Mouse (Mus musculus): ENCODE results near the gene G6pc. TPM values are rescaled to one million over a fixed set of nuclear protein-coding genes. Genes with fewer than 3 reads are reported as not detected.
A peak's percentile ranks its signal among the peaks of the same experiment; 100 is the strongest.

G6pc gene
- polyA plus RNA-seq, 1 experiment from 2014 or later, result not detected

DNA sequence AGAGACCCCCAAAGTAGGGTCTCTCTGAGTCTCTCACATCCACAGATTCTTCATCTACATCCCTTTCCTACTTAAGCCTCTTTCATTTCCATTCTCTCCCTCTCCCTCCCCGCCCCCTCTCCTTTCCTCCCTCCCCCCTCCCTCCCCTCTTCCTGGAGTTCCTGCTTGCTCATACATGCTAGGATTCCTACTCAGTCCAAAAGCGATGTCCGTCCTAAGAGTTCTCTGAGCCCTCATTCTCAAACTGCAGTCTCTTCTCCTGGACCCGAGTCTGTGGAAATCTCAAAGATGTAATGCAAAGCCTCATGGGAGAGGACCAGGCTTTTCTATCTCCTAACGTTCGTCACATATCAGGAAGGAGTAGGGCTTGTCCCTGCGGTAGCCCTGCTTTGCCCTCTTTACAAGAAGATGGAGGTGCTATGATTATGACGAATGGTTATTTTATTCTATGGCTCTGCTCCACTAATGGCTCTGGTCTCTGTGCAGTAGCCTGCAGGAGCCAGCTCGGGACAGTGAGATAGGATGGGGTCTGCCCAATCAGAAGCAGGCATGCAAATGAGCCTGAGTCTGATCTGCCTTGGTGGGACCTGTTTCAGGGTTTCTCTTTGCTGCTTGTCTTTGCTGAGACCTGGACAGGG is 29.1 kb upstream of the G6pc start:
- WGBS, result 1% methylated on average over 9 of the region's 9 CpGs
- H3K4me1 ChIP-seq (replicated peaks), result peaks cover 41% of the 10 kb centered on the region
- no peaks in the 10 kb centered on the region for H3K9me3 ChIP-seq
- H3K27ac ChIP-seq, result peak overlapping the region; percentile 82
- no peaks in the 10 kb centered on the region for H3K27me3 ChIP-seq (ENCODE audit: insufficient read depth, poor library complexity, severe bottlenecking)
- peak overlapping the region; percentile 49 for H3K4me3 ChIP-seq
- no peaks in the 10 kb centered on the region for H3K36me3 ChIP-seq
- DNase-seq (ENCODE audit: low spot score), result peak; percentile 69

DNA sequence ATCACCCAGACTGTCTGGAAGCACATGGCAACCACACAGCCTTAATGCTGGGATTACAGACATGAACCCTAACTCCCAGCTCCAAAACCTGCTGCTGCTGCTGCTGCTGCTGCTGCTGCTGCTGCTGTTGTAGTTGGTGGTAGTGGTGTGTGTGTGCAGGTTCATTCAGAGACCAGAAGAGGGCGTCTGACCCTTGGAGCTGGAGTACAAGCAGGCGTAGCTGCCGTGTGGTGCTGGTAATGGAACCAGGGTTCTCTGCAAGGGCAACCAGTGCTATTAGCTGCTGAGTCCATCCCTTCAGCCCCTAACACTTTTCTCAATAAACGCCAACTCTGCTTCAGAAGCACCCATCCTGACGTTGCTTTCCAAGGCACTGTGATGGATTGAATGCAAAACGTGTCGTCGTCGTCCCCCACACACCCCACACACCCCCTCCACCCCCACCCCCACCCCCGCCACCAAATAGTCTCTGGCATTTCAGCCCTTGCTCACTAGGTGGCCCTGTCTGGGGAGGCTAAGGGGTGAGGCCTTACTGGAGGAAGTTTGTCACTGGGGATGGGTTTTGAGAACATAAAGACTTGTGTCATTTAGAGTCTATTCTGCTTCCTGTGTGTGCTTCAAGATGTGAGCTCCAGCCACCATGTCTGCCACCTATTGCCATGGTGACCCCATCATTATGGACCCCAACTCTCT is 20.1 kb upstream of the G6pc start:
- peaks cover 9% of the 10 kb centered on the region; the same call in 1 of the 2 replicates for H3K4me1 ChIP-seq (replicated peaks)
- no peak for DNase-seq (ENCODE audit: low spot score)
- no peak overlapping the region for H3K27ac ChIP-seq
- 0 out of 2 replicates have a peak, but pooled peaks cover 3% of the 10 kb centered on the region for H3K9me3 ChIP-seq
- no peak overlapping the region for H3K4me3 ChIP-seq
- WGBS, result 73% methylated on average over 10 of the region's 10 CpGs
- no peaks in the 10 kb centered on the region for H3K36me3 ChIP-seq
- H3K27me3 ChIP-seq (ENCODE audit: insufficient read depth, poor library complexity, severe bottlenecking), result no peaks in the 10 kb centered on the region

DNA sequence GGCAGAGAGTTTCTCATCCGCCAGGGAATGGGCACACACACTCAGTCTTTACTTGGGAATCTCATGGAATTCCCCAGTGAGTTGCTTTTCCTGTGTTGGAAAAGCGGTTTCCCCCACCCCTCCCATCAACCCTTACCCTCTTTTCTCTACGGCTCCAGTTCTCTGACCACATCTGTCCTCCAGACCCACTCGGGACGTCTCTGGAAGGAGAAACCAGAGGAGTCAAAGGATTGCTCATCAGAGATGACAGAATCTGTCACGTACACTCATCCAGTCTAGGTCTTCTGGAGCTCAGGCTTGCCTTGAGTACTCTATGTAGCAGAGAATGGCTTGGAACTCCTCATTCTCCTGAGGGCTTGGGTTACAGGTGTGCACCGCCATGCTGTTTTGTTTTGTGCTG is 18.6 kb upstream of the G6pc start:
- Histone ChIP-seq H3K4me1 (replicated peaks) (peaks cover 9% of the 10 kb centered on the region; the same call in 1 of the 2 replicates), H3K9me3 (0 out of 2 replicates have a peak, but pooled peaks cover 3% of the 10 kb centered on the region), H3K4me3 (no peak overlapping the region), H3K27ac (no peak overlapping the region), H3K27me3 (ENCODE audit: insufficient read depth, poor library complexity, severe bottlenecking) (no peaks in the 10 kb centered on the region), H3K36me3 (no peaks in the 10 kb centered on the region)
- no peak for DNase-seq (ENCODE audit: low spot score)
- WGBS, result 75% methylated on average over 7 of the region's 7 CpGs

DNA sequence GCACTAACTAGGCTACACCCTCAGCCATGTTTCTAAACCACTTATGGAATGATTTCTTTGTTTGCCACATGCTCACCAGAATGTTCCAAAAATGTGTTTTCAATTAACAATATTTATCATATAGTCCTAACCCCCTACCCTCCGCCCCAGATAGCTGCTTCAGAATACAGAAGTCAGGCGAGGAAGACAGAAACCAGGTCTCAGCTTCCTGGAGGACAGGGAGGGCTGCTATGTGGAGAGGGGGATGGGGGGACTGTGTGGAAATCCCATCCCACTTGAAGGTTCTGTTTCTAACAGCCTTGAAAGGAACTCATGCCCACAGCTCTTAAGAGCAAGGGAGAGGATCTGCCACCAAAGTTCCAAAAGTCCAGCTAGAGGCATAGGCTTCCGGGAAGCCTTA is 18.1 kb upstream of the G6pc start:
- no peak overlapping the region for H3K4me3 ChIP-seq
- no peaks in the 10 kb centered on the region for H3K27me3 ChIP-seq (ENCODE audit: insufficient read depth, poor library complexity, severe bottlenecking)
- H3K9me3 ChIP-seq, result 0 out of 2 replicates have a peak, but pooled peaks cover 3% of the 10 kb centered on the region
- H3K36me3 ChIP-seq, result no peaks in the 10 kb centered on the region
- WGBS, result 87% methylated on average over 3 of the region's 3 CpGs
- H3K4me1 ChIP-seq (replicated peaks), result peaks cover 9% of the 10 kb centered on the region; the same call in 1 of the 2 replicates
- no peak overlapping the region for H3K27ac ChIP-seq
- no peak for DNase-seq (ENCODE audit: low spot score)

GRCm38 (mm10) chr11:101351100-101351720 is 16.2 kb upstream of the G6pc start:
- no peaks in the 10 kb centered on the region for H3K36me3 ChIP-seq
- 67% methylated on average over 11 of the region's 11 CpGs for WGBS
- H3K27ac ChIP-seq, result no peak overlapping the region
- DNase-seq (ENCODE audit: low spot score), result no peak
- H3K27me3 ChIP-seq (ENCODE audit: insufficient read depth, poor library complexity, severe bottlenecking), result no peaks in the 10 kb centered on the region
- H3K4me1 ChIP-seq (replicated peaks), result peaks cover 9% of the 10 kb centered on the region; the same call in 1 of the 2 replicates
- H3K9me3 ChIP-seq, result 0 out of 2 replicates have a peak, but pooled peaks cover 3% of the 10 kb centered on the region
- H3K4me3 ChIP-seq, result no peak overlapping the region

GRCm38 (mm10) chr11:101351721-101352111 is 15.6 kb upstream of the G6pc start:
- Histone ChIP-seq H3K36me3 (no peaks in the 10 kb centered on the region), H3K4me1 (replicated peaks) (peaks cover 9% of the 10 kb centered on the region; the same call in 1 of the 2 replicates), H3K27ac (no peak overlapping the region), H3K9me3 (0 out of 2 replicates have a peak, but pooled peaks cover 3% of the 10 kb centered on the region), H3K27me3 (ENCODE audit: insufficient read depth, poor library complexity, severe bottlenecking) (no peaks in the 10 kb centered on the region), H3K4me3 (no peak overlapping the region)
- no peak for DNase-seq (ENCODE audit: low spot score)
- WGBS, result 71% methylated on average over 3 of the region's 3 CpGs

DNA sequence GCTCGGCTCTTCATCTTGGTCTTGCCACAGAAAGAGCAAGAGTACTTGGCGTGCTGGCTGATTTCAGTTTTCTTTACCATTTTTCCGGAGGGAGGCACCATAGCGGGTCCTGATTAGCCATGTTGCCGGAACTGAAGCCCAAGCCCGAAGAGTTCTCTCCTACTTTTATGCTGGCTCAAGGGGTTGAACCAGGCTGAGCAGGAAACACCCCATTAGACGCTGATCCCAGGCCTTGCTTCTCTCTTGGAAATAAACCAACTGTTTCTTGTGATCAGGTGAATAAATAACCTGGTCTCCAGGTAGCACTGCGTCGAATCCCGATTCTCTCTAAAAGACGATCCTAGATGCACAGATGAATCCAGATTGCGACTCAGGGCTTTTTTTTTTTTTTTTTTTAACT is 13.9 kb upstream of the G6pc start:
- Histone ChIP-seq H3K27ac (no peak overlapping the region), H3K36me3 (no peaks in the 10 kb centered on the region), H3K9me3 (0 out of 2 replicates have a peak, but pooled peaks cover 3% of the 10 kb centered on the region), H3K4me3 (no peak overlapping the region), H3K27me3 (ENCODE audit: insufficient read depth, poor library complexity, severe bottlenecking) (no peaks in the 10 kb centered on the region), H3K4me1 (replicated peaks) (peaks cover 7% of the 10 kb centered on the region; the same call in 1 of the 2 replicates)
- WGBS, result 91% methylated on average over 12 of the region's 12 CpGs
- no peak for DNase-seq (ENCODE audit: low spot score)

GRCm38 (mm10) chr11:101354438-101355010 is 12.8 kb upstream of the G6pc start:
- Histone ChIP-seq H3K27ac (no peak overlapping the region), H3K9me3 (0 out of 2 replicates have a peak, but pooled peaks cover 3% of the 10 kb centered on the region), H3K27me3 (ENCODE audit: insufficient read depth, poor library complexity, severe bottlenecking) (no peaks in the 10 kb centered on the region), H3K4me1 (replicated peaks) (peaks cover 5% of the 10 kb centered on the region; the same call in 1 of the 2 replicates), H3K36me3 (no peaks in the 10 kb centered on the region), H3K4me3 (no peak overlapping the region)
- DNase-seq (ENCODE audit: low spot score), result no peak
- 80% methylated on average over 5 of the region's 5 CpGs for WGBS

DNA sequence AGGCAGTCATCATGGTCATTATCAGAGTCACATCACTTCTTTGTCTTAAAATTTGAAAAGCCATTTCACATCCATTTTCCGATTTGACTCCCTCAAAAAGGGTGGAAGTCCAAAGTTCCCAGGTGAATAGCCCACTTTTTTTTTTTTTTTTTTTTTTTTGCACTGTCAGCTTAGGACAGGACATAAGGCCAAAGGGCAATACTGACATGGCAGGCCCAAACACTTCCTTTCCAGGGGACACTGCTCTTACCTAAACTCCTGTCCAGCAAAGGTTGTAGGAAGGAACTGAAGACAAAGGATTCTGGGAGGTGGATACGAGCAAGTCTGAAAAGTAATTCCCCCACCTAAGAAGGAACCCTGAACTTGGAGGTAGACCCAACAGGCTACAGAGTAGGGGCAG is 11.4 kb upstream of the G6pc start:
- Histone ChIP-seq H3K4me3 (no peak overlapping the region), H3K27ac (no peak overlapping the region), H3K27me3 (ENCODE audit: insufficient read depth, poor library complexity, severe bottlenecking) (no peaks in the 10 kb centered on the region), H3K4me1 (replicated peaks) (peaks cover 10% of the 10 kb centered on the region; the same call in 1 of the 2 replicates), H3K36me3 (no peaks in the 10 kb centered on the region), H3K9me3 (no peaks in the 10 kb centered on the region)
- WGBS, result 88% methylated on average over 2 of the region's 2 CpGs
- no peak for DNase-seq (ENCODE audit: low spot score)

GRCm38 (mm10) chr11:101357505-101358182 is 9.7 kb upstream of the G6pc start:
- WGBS, result 86% methylated on average over 3 of the region's 3 CpGs
- no peaks in the 10 kb centered on the region for H3K36me3 ChIP-seq
- H3K4me1 ChIP-seq (replicated peaks), result 0 out of 2 replicates have a peak, but pooled peaks cover 4% of the 10 kb centered on the region
- no peak for DNase-seq (ENCODE audit: low spot score)
- no peak overlapping the region for H3K27ac ChIP-seq
- no peaks in the 10 kb centered on the region for H3K27me3 ChIP-seq (ENCODE audit: insufficient read depth, poor library complexity, severe bottlenecking)
- no peaks in the 10 kb centered on the region for H3K9me3 ChIP-seq
- no peak overlapping the region for H3K4me3 ChIP-seq

DNA sequence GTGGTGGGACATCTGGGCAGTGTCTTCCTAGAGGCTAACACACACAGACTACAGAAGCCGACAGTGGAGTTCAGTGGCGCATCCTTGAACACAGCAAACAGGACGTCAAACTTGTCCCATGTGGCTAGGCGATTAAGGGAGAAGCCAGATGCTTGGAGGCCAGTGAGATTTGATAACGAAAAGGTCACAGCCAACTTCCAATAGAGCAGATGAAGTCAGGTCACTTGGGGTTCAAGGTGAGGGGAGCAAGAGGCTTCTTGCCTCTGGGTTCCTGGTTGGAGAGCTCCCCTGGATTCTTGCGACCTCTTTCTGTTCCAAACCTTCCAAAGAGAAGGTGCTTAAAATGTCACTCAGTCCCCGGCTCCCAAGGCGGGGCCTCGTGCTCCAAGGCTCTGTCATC is 7.6 kb upstream of the G6pc start:
- Histone ChIP-seq H3K4me1 (replicated peaks) (0 out of 2 replicates have a peak, but pooled peaks cover 4% of the 10 kb centered on the region), H3K27me3 (ENCODE audit: insufficient read depth, poor library complexity, severe bottlenecking) (no peaks in the 10 kb centered on the region), H3K27ac (peak overlapping the region; percentile 53; the same call in 1 of the 2 replicates), H3K36me3 (no peaks in the 10 kb centered on the region), H3K9me3 (no peaks in the 10 kb centered on the region), H3K4me3 (no peak overlapping the region)
- WGBS, result 76% methylated on average over 9 of the region's 9 CpGs
- DNase-seq (ENCODE audit: low spot score), result no peak

DNA sequence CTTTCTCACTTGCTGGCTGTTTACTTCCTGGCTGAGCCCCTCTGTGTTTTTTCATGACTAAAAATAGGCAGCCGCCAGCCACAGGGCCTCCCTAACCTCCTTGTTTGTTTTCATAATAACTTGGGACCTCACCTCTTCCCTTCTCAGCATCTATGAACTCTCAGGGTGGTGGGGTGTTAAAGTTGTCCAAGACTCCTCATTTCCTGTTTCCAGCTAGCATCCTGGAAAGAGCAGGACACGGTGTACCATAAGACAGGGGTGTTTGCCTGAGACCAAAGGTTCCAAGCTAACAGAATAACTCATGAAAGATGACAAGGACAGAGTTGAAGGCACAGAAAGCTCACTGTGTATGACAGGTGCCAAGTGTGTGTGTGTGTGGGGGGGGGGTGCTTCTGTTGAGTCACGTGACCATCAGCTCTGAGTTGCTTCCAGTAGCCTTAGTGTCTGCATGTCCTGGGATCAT is 6.7 kb upstream of the G6pc start:
- Histone ChIP-seq H3K36me3 (no peaks in the 10 kb centered on the region), H3K9me3 (no peaks in the 10 kb centered on the region), H3K27me3 (ENCODE audit: insufficient read depth, poor library complexity, severe bottlenecking) (no peaks in the 10 kb centered on the region), H3K27ac (no peak overlapping the region), H3K4me1 (replicated peaks) (0 out of 2 replicates have a peak, but pooled peaks cover 4% of the 10 kb centered on the region), H3K4me3 (no peak overlapping the region)
- DNase-seq (ENCODE audit: low spot score), result no peak
- 63% methylated on average over 3 of the region's 3 CpGs for WGBS

Measured in hindbrain, embryonic 10.5 days (tissue).